Mouse (Mus musculus) urinary bladder, postnatal 4 days (tissue): ENCODE data around the gene Fermt1.
A peak's percentile ranks its signal among the peaks of the same experiment; 100 is the strongest.

ENCODE experiments used
- DNase-seq, 2 experiments: peaks; one replicate each; pipeline ENCODE4 v3.0.0; 2021 to 2022; ENCODE audit warnings: low spot score in 2 of 2

Fermt1 gene

GRCm38 (mm10) chr2:132945326-132946207 is at the start of gene Fermt1:
Gene Fermt1, minus strand, starts transcription at chr2:132945906.
- peak in 1 of 2 experiments; percentile 49 for DNase-seq

- no peak for DNase-seq
Observed at GRCm38 (mm10) chr2:132992659-132993531, 47.2 kb upstream of the Fermt1 start.

- DNase-seq, result no peak
Observed at GRCm38 (mm10) chr2:132989778-132990564, 44.3 kb upstream of the Fermt1 start.

GRCm38 (mm10) chr2:132973346-132973745 is 27.6 kb upstream of the Fermt1 start:
- DNase-seq, result no peak

- no peak for DNase-seq
Observed at GRCm38 (mm10) chr2:132970772-132971173, 25.1 kb upstream of the Fermt1 start.

GRCm38 (mm10) chr2:132957786-132958185 is 12.1 kb upstream of the Fermt1 start:
- no peak for DNase-seq

GRCm38 (mm10) chr2:132952197-132952596 is 6.5 kb upstream of the Fermt1 start:
- DNase-seq, result no peak

- no peak for DNase-seq
Observed at GRCm38 (mm10) chr2:132948174-132948573, 2.5 kb upstream of the Fermt1 start.

- DNase-seq, result no peak
Observed at GRCm38 (mm10) chr2:132946976-132947375, 1.3 kb upstream of the Fermt1 start.

- DNase-seq, result no peak
Observed at GRCm38 (mm10) chr2:132944711-132945325, 888 bp downstream of the Fermt1 start.

GRCm38 (mm10) chr2:132943997-132944396 is 1.7 kb downstream of the Fermt1 start:
- no peak for DNase-seq

- DNase-seq, result no peak
Observed at GRCm38 (mm10) chr2:132943596-132943995, 2.1 kb downstream of the Fermt1 start.

- no peak for DNase-seq
Observed at GRCm38 (mm10) chr2:132939056-132939455, 6.7 kb downstream of the Fermt1 start.

GRCm38 (mm10) chr2:132936176-132936575 is 9.5 kb downstream of the Fermt1 start:
- DNase-seq, result no peak

GRCm38 (mm10) chr2:132934711-132935110 is 11.0 kb downstream of the Fermt1 start:
- DNase-seq, result no peak

GRCm38 (mm10) chr2:132934142-132934541 is 11.6 kb downstream of the Fermt1 start:
- DNase-seq, result no peak

GRCm38 (mm10) chr2:132928999-132929398 is 16.7 kb downstream of the Fermt1 start:
- no peak for DNase-seq

GRCm38 (mm10) chr2:132927871-132928270 is 17.8 kb downstream of the Fermt1 start:
- no peak for DNase-seq

- DNase-seq, result no peak
Observed at GRCm38 (mm10) chr2:132927298-132927697, 18.4 kb downstream of the Fermt1 start.

- no peak for DNase-seq
Observed at GRCm38 (mm10) chr2:132923290-132924085, 22.2 kb downstream of the Fermt1 start.
